Mouse (Mus musculus) heart, postnatal 4 days (tissue): ENCODE measurements around the gene Mog. TPM values are rescaled to one million over a fixed set of nuclear protein-coding genes. Genes with fewer than 3 reads are reported as not detected.
"Not testable (repeated sequence)": the region's sequence is repeated elsewhere in the genome, so short reads cannot be mapped to it uniquely, and the experiment has no call there.

Experiments
- DNase-seq: peaks from one replicate; pipeline ENCODE4 v3.0.0; 2021
- total RNA-seq, 2 experiments: library from RNA; stranded (reverse); gene quantifications; 2 replicates each; pipeline ENCODE4 v1.2.3; 2021

Mog gene
- total RNA-seq, 2 experiments from 2014 or later: not detected

- no peak for DNase-seq
Measured at GRCm38 (mm10) chr17:36992336-36993104, 30.7 kb downstream of the Mog start.

DNA sequence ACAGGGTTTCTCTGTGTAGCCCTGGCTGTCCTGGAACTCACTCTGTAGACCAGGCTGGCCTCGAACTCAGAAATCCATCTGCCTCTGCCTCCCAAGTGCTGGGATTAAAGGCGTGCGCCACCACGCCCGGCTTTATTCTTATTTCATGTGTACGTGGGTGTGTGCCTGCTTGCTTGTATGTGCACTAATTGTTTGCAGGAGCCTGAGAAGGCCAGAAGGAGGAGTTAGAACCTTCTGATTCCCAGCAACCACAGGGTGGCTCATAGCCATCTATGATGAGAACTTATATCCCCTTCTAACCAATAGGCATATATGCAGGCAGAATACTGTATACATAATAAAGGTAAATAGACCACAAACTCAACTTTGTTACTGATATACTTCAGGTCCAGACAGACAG, 32.6 kb downstream of the Mog start:
- not testable (repeated sequence) for DNase-seq

GRCm38 (mm10) chr17:36989437-36989836, 33.8 kb downstream of the Mog start, which contains the start of gene H2-M5:
TSS of gene H2-M5 (minus strand) at chr17:36989537.
- no peak for DNase-seq

GRCm38 (mm10) chr17:36988475-36988874, 34.7 kb downstream of the Mog start:
- no peak for DNase-seq

- no peak for DNase-seq
Measured at GRCm38 (mm10) chr17:36982253-36983155, 40.7 kb downstream of the Mog start.

- no peak for DNase-seq
Measured at GRCm38 (mm10) chr17:36981845-36982244, 41.4 kb downstream of the Mog start.

GRCm38 (mm10) chr17:36981221-36981813, 41.9 kb downstream of the Mog start, which contains the start of gene 2410137M14Rik:
TSS of gene 2410137M14Rik (minus strand) at chr17:36981237.
- DNase-seq: peak; percentile 10

DNA sequence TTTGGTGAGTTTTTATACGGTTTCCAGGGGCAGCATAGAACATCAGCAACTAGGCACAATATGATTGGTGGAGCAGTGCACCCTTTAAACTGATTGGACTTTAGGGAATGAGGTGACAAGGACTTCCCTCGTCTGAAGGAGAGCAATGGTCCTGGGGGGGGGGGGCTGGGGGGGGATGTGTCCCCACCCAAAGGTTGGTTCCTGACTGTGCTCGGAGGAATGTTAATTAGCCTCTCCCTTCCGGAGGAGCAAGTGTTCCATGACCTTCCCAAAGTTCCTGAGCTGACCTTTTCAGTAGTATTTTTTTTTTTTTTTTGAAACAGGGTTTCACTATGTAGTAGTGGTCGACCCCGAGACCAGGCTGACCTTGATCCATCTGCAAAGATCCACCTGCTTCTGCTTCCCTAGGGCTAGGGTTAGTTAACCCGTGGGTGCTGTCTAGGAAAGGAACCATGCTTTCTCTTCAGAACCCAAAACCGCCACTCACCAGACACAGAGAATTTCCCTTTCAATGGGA, 49.9 kb downstream of the Mog start:
- no peak for DNase-seq

DNA sequence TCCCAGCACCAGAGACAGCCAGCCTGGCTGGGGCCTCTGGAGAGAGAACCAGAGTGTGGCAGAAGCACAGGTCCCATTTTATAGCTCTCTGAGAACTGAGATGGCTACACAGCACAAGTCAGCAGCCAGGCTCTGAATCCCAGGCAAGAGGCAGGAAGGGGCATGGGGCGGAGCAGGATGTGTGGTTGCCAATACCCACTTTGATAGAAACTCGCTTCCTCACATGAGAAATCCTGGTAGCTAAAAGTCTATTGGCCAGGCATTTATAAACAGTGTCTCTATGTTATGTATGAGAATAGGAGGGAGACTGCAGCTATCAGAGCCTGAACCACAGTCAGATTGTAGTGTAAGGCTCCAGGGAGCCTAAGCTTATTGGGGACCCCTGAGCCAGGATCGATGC, 50.4 kb downstream of the Mog start:
- DNase-seq: no peak

- DNase-seq: no peak
Measured at GRCm38 (mm10) chr17:36971172-36971850, 51.9 kb downstream of the Mog start.

- DNase-seq: no peak
Measured at GRCm38 (mm10) chr17:36970316-36970890, 52.8 kb downstream of the Mog start.

DNA sequence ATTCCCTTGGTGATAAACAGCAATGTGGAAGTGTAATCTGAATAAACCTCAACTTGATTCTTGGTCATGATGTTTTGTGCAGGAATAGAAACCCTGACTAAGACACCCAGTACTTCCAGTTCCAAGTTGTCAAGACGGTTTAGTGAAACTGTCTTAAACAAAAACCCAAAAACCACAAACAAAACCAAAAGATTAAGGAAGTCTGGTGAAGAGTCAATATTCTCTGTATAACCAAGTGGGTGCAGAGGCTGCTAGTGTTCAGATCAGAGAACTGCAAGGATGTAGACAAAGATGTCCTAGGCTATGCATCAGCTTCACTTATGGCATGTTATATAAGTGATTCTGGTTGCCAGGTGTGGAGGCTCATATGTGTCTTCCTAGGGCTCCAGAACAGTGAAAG, 56.3 kb downstream of the Mog start:
- DNase-seq: no peak

DNA sequence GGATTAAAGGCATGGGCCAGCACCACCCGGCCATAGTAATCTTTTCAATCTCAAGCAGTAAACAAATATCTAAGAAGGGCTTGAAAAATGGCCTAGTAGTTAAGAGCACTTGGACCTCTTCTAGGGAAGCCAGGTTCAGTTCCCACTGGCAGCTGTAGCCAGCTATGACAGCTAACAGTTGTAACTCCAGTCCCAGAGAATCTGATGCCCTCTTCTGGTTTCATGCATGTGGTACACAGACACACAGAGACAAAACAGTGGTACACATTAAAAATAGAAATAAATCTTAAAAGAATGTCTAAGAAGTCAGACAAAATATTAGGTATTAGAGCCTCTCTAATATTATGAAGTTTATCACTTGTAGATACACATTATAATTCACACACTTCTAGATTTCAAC, 62.1 kb downstream of the Mog start:
- no peak for DNase-seq

Other genes with a start within 250 kb of the Mog start
- gene H2-M10.6, start 211.2 kb downstream of the Mog start, total RNA-seq: not detected
- 10 to 100 TPM; 24.5 to 28.4 TPM for gene Trim26, start 186.3 kb downstream of the Mog start, total RNA-seq
- not detected for gene Trim15, start 156.2 kb downstream of the Mog start, total RNA-seq
- gene Trim10, start 153.8 kb downstream of the Mog start, total RNA-seq: 1 to 10 TPM in 1 of 2 experiments, under 1 TPM in 1; 0.57 to 1.8 TPM
- not detected for gene Trim40, start 133.3 kb downstream of the Mog start, total RNA-seq
- gene Trim31, start 125.3 kb downstream of the Mog start, total RNA-seq: not detected
- gene Rnf39, start 80.5 kb downstream of the Mog start, total RNA-seq: under 1 TPM; 0.45 TPM
- gene Ppp1r11, start 71.7 kb downstream of the Mog start, total RNA-seq: 10 to 100 TPM; 56.0 to 61.3 TPM
- 10 to 100 TPM; 24.9 to 29.3 TPM for gene Znrd1, start 64.8 kb downstream of the Mog start, total RNA-seq
- 1 to 10 TPM; 7.2 to 7.3 TPM for gene Znrd1as, start 64.8 kb downstream of the Mog start, total RNA-seq
- not detected for gene 2410137M14Rik, start 42.2 kb downstream of the Mog start, total RNA-seq
- gene H2-M5, start 33.9 kb downstream of the Mog start, total RNA-seq: under 1 TPM; 0.29 to 0.43 TPM
- gene Zfp57, start 22.2 kb downstream of the Mog start, total RNA-seq: 10 to 100 TPM in 1 of 2 experiments, 1 to 10 TPM in 1; 9.7 to 14.5 TPM
- 10 to 100 TPM; 21.6 to 22.4 TPM for gene Gabbr1, start 22.6 kb upstream of the Mog start, total RNA-seq
- not detected for gene Olfr90, start 65.1 kb upstream of the Mog start, total RNA-seq
- gene Olfr91, start 74.9 kb upstream of the Mog start, total RNA-seq: not detected
- gene Olfr92, start 96.7 kb upstream of the Mog start, total RNA-seq: not detected
- gene Olfr93, start 138.1 kb upstream of the Mog start, total RNA-seq: not detected
- not detected for gene Ubd, start 170.5 kb upstream of the Mog start, total RNA-seq
- gene Olfr94, start 177.6 kb upstream of the Mog start, total RNA-seq: not detected
- not detected for gene Olfr95, start 189.7 kb upstream of the Mog start, total RNA-seq
- gene Olfr96, start 196.7 kb upstream of the Mog start, total RNA-seq: not detected
- gene Olfr97, start 213.9 kb upstream of the Mog start, total RNA-seq: not detected
- not detected for gene Olfr98, start 240.4 kb upstream of the Mog start, total RNA-seq
- gene H2-M3, start 246.8 kb upstream of the Mog start, total RNA-seq: 1 to 10 TPM; 1.5 to 2.0 TPM